Mouse (Mus musculus) gastrocnemius, adult 2 months (tissue): ENCODE measurements around the gene Cox11. TPM values are rescaled to one million over a fixed set of nuclear protein-coding genes. Genes with fewer than 3 reads are reported as not detected.
A peak's percentile ranks its signal among the peaks of the same experiment; 100 is the strongest.

ENCODE experiments used
- DNase-seq: peaks from one replicate; pipeline ENCODE4 v3.0.0; 2022
- H3K27ac ChIP-seq: fragments of 200-600 bp; 2 replicates; pipeline ENCODE4 v1.8.1; 2022; ENCODE audit warnings: mild to moderate bottlenecking
- H3K4me3 ChIP-seq: fragments of 200-600 bp; 2 replicates; pipeline ENCODE4 v1.8.1; 2022; ENCODE audit warnings: mild to moderate bottlenecking, moderate library complexity
- CTCF ChIP-seq: fragments of 200-600 bp; IDR thresholded peaks from 2 replicates; pipeline ENCODE4 v1.8.1; 2022; ENCODE audit warnings: antibody characterized with exemption, mild to moderate bottlenecking, moderate library complexity
- intact Hi-C: fragments of 180-260 bp; cut with DNase I; formaldehyde crosslinking; loops from one replicate; pipeline ENCODE4 v1.15.1; 2025
- total RNA-seq, 2 experiments: library from RNA; stranded (reverse); gene quantifications; 2 replicates each; pipeline ENCODE4 v1.2.3; 2021

Gene Cox11
- total RNA-seq, 2 experiments from 2014 or later = 20.1 to 27.9 TPM

DNA sequence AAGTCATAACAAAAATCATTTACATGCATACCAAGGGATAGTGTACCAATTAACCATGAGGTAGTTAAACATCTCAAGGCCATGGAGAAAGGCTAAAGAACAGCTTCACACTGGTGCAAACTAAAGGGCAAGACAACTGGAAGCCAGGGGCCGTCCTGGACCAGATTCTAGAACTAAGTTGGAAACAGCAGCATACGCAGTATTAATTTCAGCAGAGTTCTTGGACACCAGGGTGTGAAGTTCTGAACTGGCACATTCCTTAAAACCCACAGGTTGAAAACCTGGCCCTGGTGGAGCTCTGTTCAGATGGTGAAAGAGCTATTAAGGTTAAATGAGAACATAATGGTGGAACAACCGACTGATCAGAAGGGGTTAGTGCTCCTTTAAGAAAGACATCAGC, 3.3 kb upstream of the Cox11 start:
- DNase-seq = peak; percentile 62
- intact Hi-C loops = no loop called here
- Histone ChIP-seq H3K4me3 (peak overlapping the region; percentile 15; the same call in 1 of the 2 replicates), H3K27ac (peak overlapping the region; percentile 97)
- TF ChIP-seq CTCF = no peak

DNA sequence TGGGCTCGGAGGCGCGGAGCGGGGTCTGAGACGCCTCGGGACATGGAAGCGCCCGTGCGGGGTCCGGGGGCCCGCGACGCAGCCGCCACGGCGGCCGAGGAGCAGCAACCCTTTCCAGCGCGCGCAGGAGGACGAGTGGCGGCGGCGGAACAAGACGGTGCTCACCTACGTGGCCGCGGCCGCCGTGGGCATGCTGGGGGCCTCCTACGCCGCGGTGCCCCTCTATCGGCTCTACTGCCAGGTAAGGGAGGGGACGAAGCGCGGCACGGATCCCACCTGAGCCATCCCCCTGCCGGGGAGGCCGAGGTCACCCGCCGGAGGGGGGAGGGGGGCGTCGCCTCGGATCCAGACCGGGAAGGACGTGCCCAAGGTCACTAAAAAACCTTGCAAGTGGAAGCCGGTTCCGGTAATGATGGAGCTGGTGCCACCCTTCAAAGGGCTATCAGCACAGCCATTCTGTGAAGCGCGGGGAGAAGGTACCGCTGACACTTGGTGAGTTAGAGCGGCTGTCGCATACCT, 398 bp downstream of the Cox11 start:
- TF ChIP-seq CTCF = no peak
- peak overlapping the region; percentile 94 for H3K4me3 ChIP-seq
- peak overlapping the region; percentile 97 for H3K27ac ChIP-seq
- peak; percentile 67 for DNase-seq
- intact Hi-C loops = no loop called here

DNA sequence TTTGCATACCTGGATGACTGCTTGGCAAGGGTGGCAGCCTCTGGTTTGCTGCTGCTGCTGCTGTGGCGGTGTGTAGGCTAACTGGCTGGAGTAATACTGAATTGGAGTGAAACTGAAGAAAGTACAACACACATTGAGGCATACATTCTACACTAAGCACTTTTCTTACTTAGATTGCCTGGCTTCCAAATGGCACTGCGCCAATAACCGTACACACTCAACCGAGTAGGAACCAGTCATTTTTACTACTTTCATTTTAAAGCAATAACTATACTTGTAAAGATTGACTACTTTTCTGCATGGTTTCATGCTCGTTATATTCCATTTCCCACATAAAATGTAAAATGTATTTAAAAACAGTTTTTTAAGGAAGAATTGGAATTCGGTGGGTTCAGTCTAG, 11.8 kb downstream of the Cox11 start:
- TF ChIP-seq CTCF = no peak

GRCm38 (mm10) chr11:90650231-90650885, 12.4 kb downstream of the Cox11 start:
- TF ChIP-seq CTCF = no peak
- no peak overlapping the region for H3K27ac ChIP-seq
- no peak overlapping the region for H3K4me3 ChIP-seq
- intact Hi-C loops = no loop called here
- DNase-seq = no peak

More for the DNA sequence above, 11.8 kb downstream of the Cox11 start:
- intact Hi-C loops = no loop called here
- H3K27ac ChIP-seq = no peak overlapping the region
- no peak for DNase-seq
- no peak overlapping the region for H3K4me3 ChIP-seq

- Histone ChIP-seq H3K27ac (no peak overlapping the region), H3K4me3 (no peak overlapping the region)
- TF ChIP-seq CTCF = no peak
- no peak for DNase-seq
- intact Hi-C loops = no loop called here
Observed at GRCm38 (mm10) chr11:90652603-90653002, 14.6 kb downstream of the Cox11 start.

- TF ChIP-seq CTCF = no peak
Observed at GRCm38 (mm10) chr11:90657527-90657926, 19.6 kb downstream of the Cox11 start.

GRCm38 (mm10) chr11:90660662-90661061, 22.7 kb downstream of the Cox11 start:
- DNase-seq = no peak
- intact Hi-C loops = no loop called here
- no peak overlapping the region for H3K27ac ChIP-seq
- no peak overlapping the region for H3K4me3 ChIP-seq
- TF ChIP-seq CTCF = no peak

More at GRCm38 (mm10) chr11:90657527-90657926, 19.6 kb downstream of the Cox11 start:
- no peak for DNase-seq
- H3K4me3 ChIP-seq = no peak overlapping the region
- H3K27ac ChIP-seq = no peak overlapping the region
- intact Hi-C loops = no loop called here

- no peak for DNase-seq
- H3K27ac ChIP-seq = no peak overlapping the region
- no peak overlapping the region for H3K4me3 ChIP-seq
- intact Hi-C loops = no loop called here
- TF ChIP-seq CTCF = no peak
Observed at GRCm38 (mm10) chr11:90663052-90663451, 25.1 kb downstream of the Cox11 start.

- intact Hi-C loops = no loop called here
- Histone ChIP-seq H3K4me3 (no peak overlapping the region), H3K27ac (no peak overlapping the region)
- TF ChIP-seq CTCF = no peak
- DNase-seq = no peak
Observed at GRCm38 (mm10) chr11:90663618-90664297, 25.8 kb downstream of the Cox11 start.

DNA sequence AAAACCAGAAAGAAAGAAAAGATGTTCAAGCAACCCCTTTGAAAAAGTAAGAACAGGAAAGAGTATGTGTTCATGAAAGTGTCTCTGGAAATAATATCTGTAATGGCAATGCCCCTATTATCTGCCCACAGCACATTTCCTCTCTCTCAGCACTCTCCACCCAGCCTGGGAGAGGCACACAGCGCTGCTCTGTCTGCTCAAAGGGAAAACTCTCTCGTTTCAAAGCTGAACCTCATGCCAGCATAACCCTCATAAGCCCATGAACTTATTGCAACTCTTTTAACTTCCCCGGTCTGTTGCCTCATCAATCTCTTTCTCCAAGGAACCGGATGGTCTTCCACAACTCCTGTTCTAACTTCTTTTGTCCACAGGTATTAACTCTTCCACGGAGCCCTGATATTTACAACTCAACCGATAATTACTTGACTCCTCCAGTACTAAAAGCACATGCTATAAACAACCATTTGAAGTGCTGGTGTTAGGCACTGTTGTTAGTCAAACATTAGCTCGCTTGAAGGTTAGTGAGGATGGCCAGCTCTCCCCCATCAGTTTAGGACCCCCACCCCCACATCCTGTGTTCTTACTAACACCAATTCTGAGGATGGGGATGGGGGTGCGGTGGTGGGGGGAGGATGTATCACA, 26.5 kb downstream of the Cox11 start:
- intact Hi-C loops = no loop called here
- Histone ChIP-seq H3K4me3 (no peak overlapping the region), H3K27ac (no peak overlapping the region; the same call in 1 of the 2 replicates)
- TF ChIP-seq CTCF = no peak
- DNase-seq = no peak

DNA sequence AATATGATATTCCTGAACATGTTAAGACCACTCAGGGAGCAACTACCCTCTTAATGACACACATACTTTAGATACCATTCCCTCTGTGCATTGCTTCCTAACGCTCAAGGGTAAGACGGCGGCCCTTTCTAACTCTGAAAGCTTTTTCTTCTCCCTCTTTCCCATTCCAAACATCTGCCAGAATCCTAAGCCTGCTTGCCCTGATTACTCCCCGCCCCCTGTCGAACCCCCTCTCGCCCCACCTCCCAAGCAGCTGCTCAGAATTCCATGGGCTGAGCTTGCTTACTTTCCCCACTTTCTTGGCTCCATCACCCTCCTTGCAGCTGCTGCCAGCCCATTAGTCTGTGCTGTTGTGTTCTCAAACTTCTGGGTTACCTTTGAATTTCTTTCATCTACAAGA, 27.2 kb downstream of the Cox11 start:
- H3K27ac ChIP-seq = no peak overlapping the region
- intact Hi-C loops = no loop called here
- peak; percentile 30 for DNase-seq
- H3K4me3 ChIP-seq = no peak overlapping the region
- TF ChIP-seq CTCF = no peak

DNA sequence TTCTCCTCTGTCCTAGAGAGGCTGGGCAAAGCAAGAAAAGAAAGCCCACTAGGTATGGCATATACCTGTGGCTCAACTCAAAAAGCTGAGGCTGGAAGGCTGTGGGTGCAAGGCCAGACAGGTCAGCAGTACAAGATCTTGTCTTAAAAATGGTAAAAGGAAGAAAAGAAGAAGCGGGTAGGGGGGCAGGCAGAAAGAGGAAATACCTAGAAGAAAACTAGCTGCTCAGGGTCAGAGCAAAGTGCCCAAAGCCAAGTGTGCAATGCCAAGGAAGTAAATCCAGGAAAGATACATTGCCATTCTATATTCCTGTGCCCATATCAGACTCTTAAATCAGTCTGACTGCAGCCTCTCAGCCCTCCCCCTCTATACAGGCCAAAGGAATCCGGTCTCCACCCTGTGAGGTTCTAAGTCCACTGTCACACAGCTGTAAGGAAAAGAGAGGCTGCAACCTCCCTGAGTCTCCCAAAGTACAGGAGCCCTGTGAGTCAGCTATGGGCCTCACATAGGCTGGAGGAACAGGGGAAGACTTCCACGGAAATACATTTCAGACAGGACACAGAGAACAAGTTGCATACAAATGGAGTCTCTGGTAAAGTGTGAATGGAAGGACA, 28.3 kb downstream of the Cox11 start:
- DNase-seq = no peak
- no peak overlapping the region for H3K4me3 ChIP-seq
- H3K27ac ChIP-seq = no peak overlapping the region
- TF ChIP-seq CTCF = no peak
- intact Hi-C loops = no loop called here

- no peak overlapping the region for H3K27ac ChIP-seq
- H3K4me3 ChIP-seq = no peak overlapping the region
- intact Hi-C loops = no loop called here
- no peak for DNase-seq
- TF ChIP-seq CTCF = no peak
Observed at GRCm38 (mm10) chr11:90666916-90667315, 28.9 kb downstream of the Cox11 start.
